Mouse (Mus musculus): Measurements from ENCODE around the gene Ube2e3. TPM values are rescaled to one million over a fixed set of nuclear protein-coding genes. Genes with fewer than 3 reads are reported as not detected.

Gene Ube2e3
- 90.2 and 91.5 TPM in 2 replicates for polyA plus RNA-seq (2012; rRNA removed)
- polyA plus RNA-seq (2014; fragmentation: Nextera tagmentation; extraction: Ambion mirVana): 155 and 177 TPM in 2 replicates

- TF ChIP-seq POLR2A (IDR thresholded peaks at IDR 0.05; ENCODE audit: borderline replicate concordance, extremely low read depth, insufficient read depth, insufficient read length): no peak
- ATAC-seq (ENCODE audit: low FRiP score, low read depth): no peak
- Histone ChIP-seq H3K9me3 (ENCODE audit: control insufficient read depth, low read length) (no peaks in the 10 kb centered on the region), H3K27me3 (ENCODE audit: control insufficient read depth, insufficient read depth, low read length) (no peaks in the 10 kb centered on the region), H3K4me3 (replicated peaks; ENCODE audit: low read length) (peak within 1 kb of the TSS; percentile 76), H3K9ac (ENCODE audit: low read depth, low read length, severe bottlenecking) (peak within 1 kb of the TSS; percentile 99), H3K27ac (replicated peaks; ENCODE audit: low read depth, low read length) (peak within 1 kb of the TSS; percentile 99), H3K36me3 (ENCODE audit: control insufficient read depth, insufficient read depth, low read length) (peaks cover 14% of the 10 kb centered on the region; the same call in 1 of the 2 replicates), H3K4me2 (replicated peaks; ENCODE audit: low read depth, low read length, severe bottlenecking) (peak within 1 kb of the TSS; percentile 74), H3K4me1 (ENCODE audit: control insufficient read depth, insufficient read depth, low read length) (peaks cover 28% of the 10 kb centered on the region)
- 11% methylated on average over 14 of the region's 14 CpGs for WGBS
- DNase-seq (ENCODE audit: low spot score): peak; percentile 55
Measured at GRCm38 (mm10) chr2:78867726-78868510, at the start of gene Ube2e3. Gene Ube2e3 (plus strand): TSS chr2:78868124.

GRCm38 (mm10) chr2:78829887-78830286, 38.0 kb upstream of the Ube2e3 start:
- Histone ChIP-seq H3K4me2 (replicated peaks; ENCODE audit: low read depth, low read length, severe bottlenecking) (no peak overlapping the region), H3K27me3 (ENCODE audit: control insufficient read depth, insufficient read depth, low read length) (no peaks in the 10 kb centered on the region)

GRCm38 (mm10) chr2:78841494-78842224, 26.3 kb upstream of the Ube2e3 start:
- Histone ChIP-seq H3K4me1 (ENCODE audit: control insufficient read depth, insufficient read depth, low read length) (no peaks in the 10 kb centered on the region), H3K9ac (ENCODE audit: low read depth, low read length, severe bottlenecking) (no peak overlapping the region), H3K36me3 (ENCODE audit: control insufficient read depth, insufficient read depth, low read length) (no peaks in the 10 kb centered on the region), H3K27me3 (ENCODE audit: control insufficient read depth, insufficient read depth, low read length) (no peaks in the 10 kb centered on the region), H3K27ac (replicated peaks; ENCODE audit: low read depth, low read length) (no peak overlapping the region), H3K9me3 (ENCODE audit: control insufficient read depth, low read length) (no peaks in the 10 kb centered on the region), H3K4me2 (replicated peaks; ENCODE audit: low read depth, low read length, severe bottlenecking) (no peak overlapping the region), H3K4me3 (replicated peaks; ENCODE audit: low read length) (no peak overlapping the region)
- ATAC-seq (ENCODE audit: low FRiP score, low read depth) (no peak), DNase-seq (ENCODE audit: low spot score) (no peak)
- no peak for TF ChIP-seq POLR2A (IDR thresholded peaks at IDR 0.05; ENCODE audit: borderline replicate concordance, extremely low read depth, insufficient read depth, insufficient read length)
- WGBS: 83% methylated on average over 7 of the region's 7 CpGs

More at GRCm38 (mm10) chr2:78829887-78830286, 38.0 kb upstream of the Ube2e3 start:
- WGBS: 94% methylated on average over 3 of the region's 3 CpGs
- no peak for DNase-seq (ENCODE audit: low spot score)
- H3K9me3 ChIP-seq (ENCODE audit: control insufficient read depth, low read length): no peaks in the 10 kb centered on the region
- no peak for TF ChIP-seq POLR2A (IDR thresholded peaks at IDR 0.05; ENCODE audit: borderline replicate concordance, extremely low read depth, insufficient read depth, insufficient read length)
- ATAC-seq (ENCODE audit: low FRiP score, low read depth): no peak
- H3K4me1 ChIP-seq (ENCODE audit: control insufficient read depth, insufficient read depth, low read length): no peaks in the 10 kb centered on the region
- H3K27ac ChIP-seq (replicated peaks; ENCODE audit: low read depth, low read length): no peak overlapping the region
- no peaks in the 10 kb centered on the region for H3K36me3 ChIP-seq (ENCODE audit: control insufficient read depth, insufficient read depth, low read length)
- H3K9ac ChIP-seq (ENCODE audit: low read depth, low read length, severe bottlenecking): no peak overlapping the region
- no peak overlapping the region for H3K4me3 ChIP-seq (replicated peaks; ENCODE audit: low read length)

- Histone ChIP-seq H3K9ac (ENCODE audit: low read depth, low read length, severe bottlenecking) (no peak overlapping the region), H3K9me3 (ENCODE audit: control insufficient read depth, low read length) (no peaks in the 10 kb centered on the region), H3K27me3 (ENCODE audit: control insufficient read depth, insufficient read depth, low read length) (no peaks in the 10 kb centered on the region), H3K27ac (replicated peaks; ENCODE audit: low read depth, low read length) (no peak overlapping the region), H3K4me1 (ENCODE audit: control insufficient read depth, insufficient read depth, low read length) (no peaks in the 10 kb centered on the region), H3K36me3 (ENCODE audit: control insufficient read depth, insufficient read depth, low read length) (no peaks in the 10 kb centered on the region), H3K4me2 (replicated peaks; ENCODE audit: low read depth, low read length, severe bottlenecking) (no peak overlapping the region), H3K4me3 (replicated peaks; ENCODE audit: low read length) (no peak overlapping the region)
- no peak for TF ChIP-seq POLR2A (IDR thresholded peaks at IDR 0.05; ENCODE audit: borderline replicate concordance, extremely low read depth, insufficient read depth, insufficient read length)
- ATAC-seq (ENCODE audit: low FRiP score, low read depth) (no peak), DNase-seq (ENCODE audit: low spot score) (no peak)
- 88% methylated on average over 5 of the region's 5 CpGs for WGBS
Measured at GRCm38 (mm10) chr2:78844365-78844764, 23.6 kb upstream of the Ube2e3 start.

- H3K9ac ChIP-seq (ENCODE audit: low read depth, low read length, severe bottlenecking): no peak overlapping the region
- 88% methylated on average over 12 of the region's 12 CpGs for WGBS
Measured at GRCm38 (mm10) chr2:78845274-78845673, 22.6 kb upstream of the Ube2e3 start.

More at GRCm38 (mm10) chr2:78845274-78845673, 22.6 kb upstream of the Ube2e3 start:
- Histone ChIP-seq H3K27ac (replicated peaks; ENCODE audit: low read depth, low read length) (no peak overlapping the region), H3K4me3 (replicated peaks; ENCODE audit: low read length) (no peak overlapping the region), H3K27me3 (ENCODE audit: control insufficient read depth, insufficient read depth, low read length) (no peaks in the 10 kb centered on the region), H3K4me2 (replicated peaks; ENCODE audit: low read depth, low read length, severe bottlenecking) (no peak overlapping the region), H3K4me1 (ENCODE audit: control insufficient read depth, insufficient read depth, low read length) (no peaks in the 10 kb centered on the region), H3K9me3 (ENCODE audit: control insufficient read depth, low read length) (no peaks in the 10 kb centered on the region), H3K36me3 (ENCODE audit: control insufficient read depth, insufficient read depth, low read length) (no peaks in the 10 kb centered on the region)
- no peak for TF ChIP-seq POLR2A (IDR thresholded peaks at IDR 0.05; ENCODE audit: borderline replicate concordance, extremely low read depth, insufficient read depth, insufficient read length)
- no peak for ATAC-seq (ENCODE audit: low FRiP score, low read depth)
- DNase-seq (ENCODE audit: low spot score): no peak
